Mouse (Mus musculus) 3T3-L1 (cell line): Measurements from ENCODE around the gene Safb2.

Source experiments
- DNase-seq: peaks from one replicate; pipeline ENCODE4 v3.0.0-alpha.2; 2015; ENCODE audit warnings: low read depth, low spot score

Gene Safb2

DNA sequence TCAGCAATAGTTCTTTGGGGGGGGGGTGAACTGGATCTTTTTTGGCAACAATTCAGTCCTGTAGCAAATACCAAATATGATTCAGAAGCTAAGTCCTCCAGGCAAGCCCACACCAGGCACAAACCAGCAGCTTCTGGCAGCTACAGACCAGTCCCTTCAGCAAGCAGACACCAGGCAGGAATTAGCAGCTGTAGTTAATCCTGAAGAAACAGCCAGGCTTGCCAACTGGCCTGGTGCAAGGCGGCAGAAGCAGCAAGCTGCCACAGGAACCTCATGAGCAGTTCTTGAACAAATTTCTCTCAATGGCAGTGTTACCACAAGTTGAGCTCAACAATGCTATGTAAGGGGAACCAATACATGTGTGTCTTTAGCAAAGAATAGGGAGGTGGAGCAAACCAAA lies 61.6 kb downstream of the Safb2 start:
- DNase-seq, result no peak

DNA sequence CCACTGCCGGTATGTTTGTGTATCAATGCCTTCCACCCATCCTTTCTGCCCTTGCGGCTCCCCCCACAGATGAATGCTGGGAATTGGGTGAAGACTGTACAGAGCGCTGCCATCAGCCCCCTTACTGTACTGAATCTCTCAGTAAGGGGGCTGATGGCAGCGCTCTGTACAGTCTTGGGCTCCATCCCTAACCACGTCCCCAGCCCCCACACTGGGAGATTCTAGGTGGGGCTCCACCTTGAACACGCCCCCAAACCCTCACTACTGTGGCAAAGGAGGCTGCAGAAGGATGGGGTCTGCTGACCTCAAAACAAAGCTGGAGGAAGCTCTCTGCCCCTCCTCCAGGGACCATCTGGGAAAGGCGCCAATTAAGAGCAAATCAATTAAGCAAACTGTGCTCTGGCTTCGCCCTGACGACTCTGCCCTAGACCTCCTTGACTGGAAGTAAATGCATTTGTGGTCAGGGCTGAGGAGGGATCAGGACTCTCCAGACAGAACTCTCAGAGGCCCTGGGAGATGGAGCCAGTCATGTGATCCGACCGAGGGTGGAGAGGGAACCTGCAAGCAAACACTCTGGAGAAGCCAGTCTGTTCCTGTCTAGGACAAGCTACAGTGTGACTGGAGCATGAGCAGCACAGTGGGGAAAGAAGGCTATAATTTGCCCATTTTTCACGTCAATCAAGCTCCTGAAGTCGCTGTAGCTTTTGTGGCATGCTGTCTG lies 68.5 kb downstream of the Safb2 start:
- DNase-seq, result no peak

DNA sequence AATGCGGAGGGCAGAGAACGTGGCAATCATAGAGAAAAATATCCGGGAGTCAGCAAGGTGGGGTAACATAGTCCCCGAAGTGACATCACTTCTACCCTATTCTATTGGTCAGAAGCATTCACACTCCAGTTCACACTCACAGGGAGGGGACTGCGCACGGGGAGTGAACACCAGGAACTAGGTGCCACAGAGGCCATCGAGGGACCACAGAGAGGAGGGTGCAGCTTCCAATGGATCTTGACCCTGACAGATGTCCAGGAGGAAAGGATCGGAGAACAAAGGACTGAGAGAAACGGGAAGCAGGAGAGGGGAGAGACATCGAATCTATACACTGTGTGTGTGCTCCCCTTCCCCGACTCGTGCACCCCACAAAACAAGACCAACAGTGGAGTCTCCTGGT lies 69.5 kb downstream of the Safb2 start:
- DNase-seq, result no peak

DNA sequence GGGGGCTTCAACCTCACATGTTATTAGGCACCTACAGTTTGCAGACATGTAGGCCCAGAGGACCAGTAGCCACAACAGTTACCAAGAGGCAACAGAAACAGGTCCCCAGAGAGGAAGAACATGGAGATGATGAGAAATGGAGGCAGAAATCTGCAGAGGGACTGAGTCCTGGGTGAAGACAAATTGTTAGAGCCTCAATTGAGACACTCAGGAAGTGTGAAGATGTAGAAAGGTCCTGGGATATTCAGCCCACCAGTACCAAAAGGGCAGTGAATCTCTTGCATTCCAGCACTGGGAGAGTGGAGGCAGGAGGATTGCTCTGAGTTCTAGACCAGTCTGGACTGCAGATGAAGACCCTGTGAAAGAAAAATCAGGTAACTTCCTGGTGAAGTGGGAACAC lies 70.1 kb downstream of the Safb2 start:
- no peak for DNase-seq

DNA sequence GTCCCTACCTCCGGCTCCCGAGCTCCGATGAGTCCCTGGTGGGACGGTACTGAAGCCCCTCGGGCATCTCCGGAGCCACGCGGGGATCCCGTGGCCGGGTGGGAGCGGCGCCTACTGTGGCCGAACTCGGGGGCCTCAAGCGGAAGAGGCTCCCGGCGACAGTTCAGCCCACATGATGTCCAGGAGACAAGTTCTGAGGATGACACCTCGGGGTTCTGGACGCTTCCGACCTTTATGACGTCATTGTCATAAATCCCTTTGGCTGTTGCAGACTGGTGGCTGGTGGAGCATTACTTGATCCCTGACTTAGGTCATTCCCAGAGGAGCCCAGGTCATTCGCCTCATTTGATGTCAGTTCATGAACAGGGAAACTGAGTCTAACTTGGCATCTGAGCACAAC lies 72.1 kb downstream of the Safb2 start, which contains the start of gene Znrf4:
TSS of gene Znrf4 (minus strand) at position 122 of the 400 bp plus-strand sequence.
- no peak for DNase-seq

DNA sequence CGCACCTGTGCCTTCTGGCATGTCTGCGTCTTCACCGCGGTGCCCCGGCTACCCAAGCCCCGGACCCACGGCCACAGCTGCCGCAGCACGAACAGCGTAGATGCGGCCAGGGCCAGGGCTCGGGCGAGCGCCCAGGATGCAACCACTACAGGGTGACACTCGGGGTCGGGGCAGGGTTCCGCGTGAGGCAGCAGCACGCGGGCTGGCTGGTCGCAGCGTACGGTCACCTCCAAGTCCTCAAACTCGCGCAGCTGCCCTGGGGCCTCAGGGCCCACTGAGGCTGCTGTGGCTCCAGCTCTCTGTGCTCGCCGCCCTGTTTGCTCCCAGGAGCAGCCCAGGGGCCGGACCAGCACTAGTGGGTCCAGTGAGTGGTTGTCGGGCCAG lies 72.7 kb downstream of the Safb2 start:
- no peak for DNase-seq

DNA sequence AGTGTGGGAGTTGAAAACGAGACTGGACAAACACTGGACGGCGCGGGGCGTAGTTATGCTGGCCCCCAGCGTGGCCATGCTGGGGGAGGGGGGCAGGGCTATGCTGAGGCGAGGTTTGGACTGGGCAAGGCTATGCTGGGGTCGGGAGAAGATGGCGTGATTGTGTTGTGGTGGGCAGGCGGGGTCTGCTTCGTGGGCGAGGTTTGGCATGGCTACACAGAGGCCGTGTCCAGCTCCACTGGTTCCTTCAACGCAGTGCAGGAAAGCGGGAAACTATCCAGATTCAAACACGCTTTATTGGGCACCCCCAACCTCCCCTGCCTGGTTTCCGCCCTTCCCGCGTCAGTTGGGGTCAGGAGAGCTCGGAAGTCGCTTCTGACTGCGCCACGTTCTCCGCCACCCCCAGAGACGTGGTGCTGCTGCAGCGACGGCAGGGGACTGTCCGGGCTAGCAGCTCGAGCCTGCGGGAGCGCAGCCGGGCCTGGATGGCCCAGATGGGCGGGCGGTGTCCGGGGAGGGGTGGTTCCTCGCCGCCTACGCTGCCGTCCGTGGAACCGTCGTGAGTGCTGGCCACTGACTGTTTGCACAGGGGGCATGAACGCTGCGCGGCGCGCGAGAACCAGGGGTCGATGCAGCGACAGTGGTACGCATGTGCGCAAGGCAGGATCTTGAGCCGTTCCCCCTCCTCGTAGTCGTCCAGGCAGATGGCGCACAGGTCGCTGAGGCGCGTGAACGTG lies 73.2 kb downstream of the Safb2 start:
- DNase-seq, result no peak
